Mouse (Mus musculus): ENCODE measurements at regions not wholly inside any gene's neighbourhood (a gene's known extent, or its start where the extent isn't known, plus 50 kb on each side); places are given as distances from the start of the nearest gene placed in this dataset.

- no peak for TF ChIP-seq POLR2A (IDR thresholded peaks at IDR 0.05; ENCODE audit: insufficient read depth, low read depth, low read length)
- no peak for TF ChIP-seq CTCF (IDR thresholded peaks at IDR 0.05; ENCODE audit: insufficient read depth, low read depth, low read length)
Measured at GRCm38 (mm10) chr1:168786731-168787130, 354.7 kb upstream of the Pbx1 start.
